Mouse (Mus musculus) liver, adult 2 months (tissue): ENCODE results near the gene Tenm2.

Experiments
- CTCF ChIP-seq: fragments of 200-500 bp; IDR thresholded peaks from 2 replicates; pipeline ENCODE4 v1.5.1; 2011; ENCODE audit warnings: low read depth, low read length, control low read depth
- POLR2A ChIP-seq: fragments of 200-500 bp; IDR thresholded peaks from 2 replicates; pipeline ENCODE4 v1.6.1; 2011; ENCODE audit warnings: low read length, control low read depth; ENCODE audit not compliant: insufficient read depth; ENCODE audit errors: extremely low read depth

- TF ChIP-seq POLR2A, result no peak
- TF ChIP-seq CTCF, result no peak
These were observed 305.9 kb downstream of the Tenm2 start for GRCm38 (mm10) chr11:36929817-36930216.
